Mouse (Mus musculus) cerebellum, postnatal 25 days (tissue): ENCODE measurements at regions not wholly inside any gene's neighbourhood (a gene's known extent, or its start where the extent isn't known, plus 50 kb on each side); places are given as distances from the start of the nearest gene placed in this dataset.

Source experiments
- DNase-seq, 2 experiments: peaks; one replicate each; pipeline ENCODE4 v3.0.0; 2021; ENCODE audit warnings: mixed read lengths in 2 of 2

DNA sequence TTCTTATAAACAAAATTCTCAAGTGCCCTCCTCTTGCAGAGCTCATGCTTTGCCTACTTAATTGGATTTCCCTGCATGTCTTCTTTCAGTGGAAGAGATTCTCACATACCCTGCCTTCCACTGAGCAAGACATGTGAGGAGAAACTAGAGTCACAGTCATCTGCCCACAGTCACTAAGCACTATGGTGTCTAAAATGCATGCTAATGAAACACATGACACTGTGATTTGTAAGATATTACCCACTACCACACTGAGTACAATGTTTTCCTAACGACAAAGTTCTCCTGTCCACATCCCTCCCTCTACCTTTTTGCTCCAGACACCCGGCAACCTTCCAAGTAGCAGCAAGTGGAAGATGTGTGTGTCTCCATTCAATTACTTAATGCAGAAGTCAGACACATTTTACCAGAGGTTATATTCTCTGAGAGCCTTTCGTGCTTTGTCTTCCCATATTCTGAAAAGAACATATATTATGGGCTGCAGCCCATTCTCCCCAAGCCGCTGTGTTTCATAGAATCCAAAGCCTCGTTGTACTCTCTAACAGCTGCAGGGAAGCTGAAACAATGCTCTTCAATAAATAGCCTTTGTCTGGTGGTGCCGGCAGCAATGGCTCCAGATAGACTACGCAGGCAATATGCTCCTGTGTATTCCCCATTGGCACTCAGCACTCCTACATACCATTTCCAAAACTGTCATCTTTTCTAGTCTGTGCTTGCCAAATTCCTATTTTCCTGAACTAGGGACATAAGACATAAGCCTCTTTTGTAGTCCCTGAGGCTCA, 670.7 kb downstream of the Poteg start:
- DNase-seq = no peak

- no peak for DNase-seq
Measured at GRCm38 (mm10) chr8:28125021-28125420, 677.6 kb downstream of the Poteg start.

- DNase-seq = no peak
Measured at GRCm38 (mm10) chr8:28141916-28142315, 694.4 kb downstream of the Poteg start.

GRCm38 (mm10) chr8:28148599-28149452, 701.4 kb downstream of the Poteg start:
- DNase-seq = peak; percentile 20 to 33

- DNase-seq = no peak
Measured at GRCm38 (mm10) chr8:28149453-28149767, 701.9 kb downstream of the Poteg start.

DNA sequence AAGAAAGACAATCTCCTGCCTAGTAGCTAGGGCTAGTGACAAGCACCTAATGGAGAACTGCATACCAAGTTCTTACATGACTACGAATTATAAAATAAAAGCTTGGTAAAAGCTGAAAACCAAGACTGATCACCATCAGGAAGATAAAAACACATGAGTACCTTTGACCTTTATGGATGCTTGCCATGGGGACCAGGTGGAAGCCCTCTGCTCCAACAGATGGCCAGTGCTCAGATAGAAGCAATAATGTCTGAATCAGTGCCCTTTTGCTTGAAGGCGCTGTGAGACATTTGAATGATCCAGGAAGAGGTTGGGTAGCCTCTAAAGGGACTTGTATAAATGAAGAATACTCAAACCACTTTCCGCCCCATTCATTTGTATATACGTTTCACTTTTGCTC, 713.2 kb downstream of the Poteg start:
- DNase-seq = peak in 1 of 2 experiments; percentile 17

DNA sequence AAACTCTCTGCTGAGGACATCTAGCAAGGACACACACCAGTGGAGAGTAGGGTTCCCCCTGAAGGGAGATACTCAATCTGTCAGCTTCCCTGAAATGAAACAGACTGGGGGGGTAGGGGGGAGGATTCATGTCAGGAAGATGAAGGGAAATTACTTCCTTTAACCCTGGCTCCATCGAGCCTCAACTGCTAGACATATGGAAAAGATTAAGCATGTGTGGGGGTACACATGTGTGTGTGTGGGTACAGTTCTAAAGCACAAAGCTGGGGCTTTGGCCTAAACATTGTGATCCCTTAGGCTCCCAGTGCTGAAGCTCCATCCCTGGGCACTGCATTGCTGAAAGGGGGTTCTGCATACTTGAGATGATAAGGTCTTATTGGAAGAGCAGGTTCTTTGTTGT, 720.6 kb downstream of the Poteg start:
- DNase-seq = no peak

- no peak for DNase-seq
Measured at GRCm38 (mm10) chr8:28171456-28171855, 724.0 kb downstream of the Poteg start.

GRCm38 (mm10) chr8:28195943-28196342, 748.5 kb downstream of the Poteg start:
- DNase-seq = no peak

GRCm38 (mm10) chr8:28235562-28235961, 788.1 kb downstream of the Poteg start:
- no peak for DNase-seq

GRCm38 (mm10) chr8:28239411-28239810, 791.9 kb downstream of the Poteg start:
- no peak for DNase-seq

- no peak for DNase-seq
Measured at GRCm38 (mm10) chr8:28252399-28253240, 805.1 kb downstream of the Poteg start.

DNA sequence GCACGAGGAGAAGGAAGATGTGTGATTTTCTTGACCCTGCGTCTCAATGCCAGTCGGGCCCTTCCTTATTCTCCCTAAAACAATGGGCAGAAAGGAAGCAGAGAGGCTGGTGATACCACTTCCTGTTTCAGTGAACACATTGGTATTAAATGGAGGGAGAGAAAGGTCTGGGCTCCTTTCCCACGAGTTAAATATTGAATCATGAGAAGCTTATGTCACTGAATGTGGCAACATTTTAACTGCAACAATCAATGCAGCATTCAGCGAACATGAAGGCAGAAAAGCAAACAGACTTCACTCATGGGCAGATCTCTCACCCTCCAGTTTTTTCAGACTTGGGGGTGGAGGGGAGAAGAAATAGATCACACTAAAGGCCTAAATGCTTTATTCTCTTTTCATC, 819.8 kb downstream of the Poteg start:
- no peak for DNase-seq

- no peak for DNase-seq
Measured at GRCm38 (mm10) chr8:28284257-28284656, 836.8 kb downstream of the Poteg start.

DNA sequence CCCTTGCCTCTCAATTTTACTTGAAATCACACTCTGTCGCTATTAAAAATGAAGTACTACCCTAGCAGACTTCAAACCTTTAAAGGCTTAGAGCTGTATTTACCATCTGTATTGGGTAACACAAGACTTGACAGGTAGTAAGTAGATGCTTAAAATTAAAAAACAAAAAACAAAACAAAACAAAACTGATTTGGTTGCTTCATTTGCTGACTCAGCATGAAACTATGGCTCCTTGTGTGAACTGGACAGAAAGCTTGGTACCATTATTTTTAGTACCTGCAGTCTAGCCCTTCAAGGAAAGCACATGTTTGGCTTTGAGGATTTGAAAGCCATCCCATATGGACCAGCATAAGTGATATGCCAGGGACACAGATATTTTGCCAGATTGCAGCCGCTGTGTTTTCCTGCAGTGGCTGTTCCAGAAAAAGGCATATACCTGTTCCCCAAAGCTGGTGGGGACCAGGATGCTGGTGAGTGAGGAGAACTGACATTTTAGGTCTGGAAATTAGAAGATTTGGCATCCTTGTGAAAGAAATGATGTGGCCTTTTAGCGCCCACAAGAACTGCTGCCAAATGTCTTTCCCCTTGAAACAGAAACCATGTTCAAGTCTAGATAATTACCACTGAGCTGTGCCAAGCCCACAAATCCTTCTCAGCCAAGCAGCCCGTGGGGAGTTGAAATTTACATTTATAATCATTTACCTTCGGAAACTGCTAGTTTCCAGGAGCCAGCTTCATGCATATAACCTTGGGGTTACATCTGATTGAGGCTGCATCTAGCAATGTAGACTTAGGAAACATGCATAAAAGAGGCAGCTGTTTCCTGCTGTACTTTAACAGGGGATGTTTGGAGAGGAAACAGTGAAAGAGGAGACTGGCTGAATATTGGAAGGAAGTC, 851.7 kb downstream of the Poteg start:
- peak; percentile 10 to 15 for DNase-seq

GRCm38 (mm10) chr8:28317081-28317480, 869.6 kb downstream of the Poteg start:
- peak in 1 of 2 experiments; percentile 2 for DNase-seq

GRCm38 (mm10) chr8:28333388-28333787, 885.9 kb downstream of the Poteg start:
- no peak for DNase-seq

GRCm38 (mm10) chr8:28337484-28337883, 890.0 kb downstream of the Poteg start:
- no peak for DNase-seq

- DNase-seq = no peak
Measured at GRCm38 (mm10) chr8:28341236-28341635, 893.8 kb downstream of the Poteg start.

- DNase-seq = no peak
Measured at GRCm38 (mm10) chr8:28366470-28366869, 919.0 kb downstream of the Poteg start.

DNA sequence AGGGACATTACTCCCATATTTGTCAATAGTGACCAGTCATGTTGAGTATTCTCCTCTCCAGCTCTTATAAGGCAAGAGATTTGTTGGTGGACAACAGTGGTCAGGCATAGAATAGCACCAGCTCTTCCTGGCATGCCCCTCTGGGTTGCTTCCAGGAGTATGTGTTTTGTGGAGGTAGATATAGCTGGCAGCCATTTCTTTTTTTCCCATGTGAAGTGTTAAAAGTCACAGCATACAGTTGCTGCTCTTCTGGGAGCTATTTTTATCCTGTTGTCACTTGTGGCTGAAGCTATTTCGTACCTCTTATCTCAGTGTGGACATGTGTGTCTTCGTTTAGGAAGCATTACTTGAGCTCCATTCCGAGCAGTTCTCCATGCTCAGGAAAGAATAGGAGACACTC, 919.9 kb downstream of the Poteg start:
- DNase-seq = no peak

DNA sequence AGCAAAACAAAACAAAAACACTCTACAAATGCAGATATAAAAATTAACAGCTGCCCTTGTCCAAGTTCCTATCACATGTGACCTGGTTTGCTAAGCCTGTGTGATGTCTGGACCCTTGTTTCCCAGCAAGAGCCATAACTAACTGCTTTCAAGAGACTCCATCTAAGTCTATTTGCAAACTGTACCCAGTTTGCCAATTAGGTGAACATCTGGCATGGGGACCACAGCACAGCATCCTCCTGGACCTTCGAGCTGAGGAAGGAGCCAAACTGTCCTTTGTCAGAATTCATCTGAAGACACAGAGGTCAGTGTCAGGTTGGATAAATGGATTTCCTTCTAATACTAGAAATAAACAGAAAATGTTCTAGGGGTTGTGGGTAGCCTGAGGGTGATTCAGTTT, 924.3 kb downstream of the Poteg start:
- DNase-seq = no peak
